Mouse (Mus musculus): Measurements from ENCODE around the gene Snhg11. TPM values are rescaled to one million over a fixed set of nuclear protein-coding genes. Genes with fewer than 3 reads are reported as not detected.

The Snhg11 gene
- total and polyA plus RNA-seq, 3 experiments, result 0.06 TPM; not detected in 2

DNA sequence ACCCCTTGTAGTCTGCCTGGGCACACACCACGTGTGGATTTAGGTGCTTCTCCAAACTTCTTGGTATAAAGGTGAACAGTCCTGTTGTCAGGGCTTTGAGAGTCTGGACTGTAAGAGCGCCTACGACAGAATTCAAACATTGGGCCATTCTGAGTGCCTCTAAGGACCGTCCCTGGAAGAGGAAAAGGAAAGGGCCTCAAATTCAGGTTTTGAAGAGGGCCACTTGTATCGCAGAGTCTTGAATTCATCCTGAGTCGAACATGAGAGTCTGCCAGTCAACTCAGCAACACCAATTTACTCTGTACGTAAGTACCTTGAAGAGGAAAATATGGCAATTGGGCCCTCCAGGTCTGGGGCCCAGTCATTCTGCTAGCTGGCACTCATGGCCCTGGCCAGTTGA is 27.5 kb downstream of the Snhg11 start:
- H3K9ac ChIP-seq (ENCODE audit: control insufficient read depth, low read depth, low read length, poor library complexity, severe bottlenecking), result no peak overlapping the region
- H3K27me3 ChIP-seq (ENCODE audit: control insufficient read depth in 1 of 2, insufficient read depth in 2 of 2, low read length in 2 of 2), result peaks cover 3 to 9% of the 10 kb centered on the region in 2 experiments
- no peaks in the 10 kb centered on the region for H3K79me2 ChIP-seq (ENCODE audit: control insufficient read depth, insufficient read depth, low read length, poor library complexity)
- no peaks in the 10 kb centered on the region for H3K9me3 ChIP-seq (replicated peaks; ENCODE audit: insufficient read depth, low read length)
- TF ChIP-seq GATA1 (IDR thresholded peaks at IDR 0.05; ENCODE audit: low read depth, low read length), result no peak
- TF ChIP-seq USF2 (IDR thresholded peaks at IDR 0.05; ENCODE audit: borderline replicate concordance in 1 of 2, insufficient read depth in 1 of 2, low read depth in 1 of 2, low read length in 2 of 2), result no peak
- TF ChIP-seq KAT2A (conservative IDR thresholded peaks at IDR 0.05; ENCODE audit: low read depth, low read length), result no peak
- no peak for TF ChIP-seq SIN3A (IDR thresholded peaks at IDR 0.05; ENCODE audit: low read length)
- H3K27ac ChIP-seq (ENCODE audit: control insufficient read depth, low read depth, low read length), result no peak overlapping the region
- no peaks in the 10 kb centered on the region for H3K4me1 ChIP-seq (ENCODE audit: control insufficient read depth in 1 of 2, insufficient read depth in 2 of 2, low read length in 2 of 2)
- DNase-seq (ENCODE audit: low read depth, low spot score), result no peak
- H3K4me3 ChIP-seq (ENCODE audit: control insufficient read depth in 1 of 2, insufficient read depth in 1 of 2, low read depth in 2 of 2, low read length in 2 of 2), result no peak overlapping the region
- H3K36me3 ChIP-seq (ENCODE audit: control insufficient read depth in 1 of 2, insufficient read depth in 2 of 2, low read length in 2 of 2), result no peaks in the 10 kb centered on the region

DNA sequence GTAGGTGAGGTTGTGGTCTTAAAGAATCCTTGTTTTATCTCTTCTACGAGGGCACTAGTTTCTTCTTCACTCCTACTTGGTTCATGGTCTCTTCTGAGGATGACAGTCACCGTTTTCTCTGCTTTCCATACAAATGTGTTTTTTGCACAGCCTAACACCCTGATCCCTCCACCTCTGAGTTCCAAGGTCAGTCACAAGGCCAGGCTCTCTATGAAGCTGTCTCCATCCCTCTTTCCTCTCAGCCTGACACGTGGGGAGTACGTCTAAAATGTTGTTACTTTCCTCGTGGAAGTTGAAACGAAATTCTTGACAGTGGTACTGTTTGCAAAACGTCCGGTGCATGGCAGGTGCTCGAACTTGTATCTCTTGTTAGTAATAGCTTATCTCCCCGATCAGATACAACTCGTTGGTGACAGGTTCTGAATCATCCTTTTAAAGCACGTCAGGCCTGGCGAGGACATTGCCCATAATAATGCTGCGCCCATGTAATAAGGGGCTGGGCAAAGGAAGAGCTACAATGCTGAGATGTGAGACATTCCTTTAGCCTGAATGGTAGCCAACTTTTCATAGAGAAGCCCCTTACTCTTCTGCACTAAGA is 33.7 kb downstream of the Snhg11 start:
- peaks cover 25% of the 10 kb centered on the region for H3K79me2 ChIP-seq (ENCODE audit: control insufficient read depth, insufficient read depth, low read length, poor library complexity)
- TF ChIP-seq TAL1 (IDR thresholded peaks at IDR 0.05; ENCODE audit: low read length) (no peak), GATA1 (IDR thresholded peaks at IDR 0.05; ENCODE audit: low read depth, low read length) (peak; percentile 53)
- no peaks in the 10 kb centered on the region for H3K9me3 ChIP-seq (replicated peaks; ENCODE audit: insufficient read depth, low read length)
- peaks cover 3% of the 10 kb centered on the region in 2 experiments for H3K27me3 ChIP-seq (ENCODE audit: control insufficient read depth in 1 of 2, insufficient read depth in 2 of 2, low read length in 2 of 2)
- peak overlapping the region; percentile 56 for H3K9ac ChIP-seq (ENCODE audit: control insufficient read depth, low read depth, low read length, poor library complexity, severe bottlenecking)
- peak overlapping the region; percentile 62 to 68 for H3K4me3 ChIP-seq (ENCODE audit: control insufficient read depth in 1 of 2, insufficient read depth in 1 of 2, low read depth in 2 of 2, low read length in 2 of 2)
- DNase-seq (ENCODE audit: low read depth, low spot score), result no peak
- H3K27ac ChIP-seq (ENCODE audit: control insufficient read depth, low read depth, low read length), result no peak overlapping the region
- peaks cover 0 to 34% of the 10 kb centered on the region in 2 experiments; a peak in 2 of 4 replicates for H3K36me3 ChIP-seq (ENCODE audit: control insufficient read depth in 1 of 2, insufficient read depth in 2 of 2, low read length in 2 of 2)
- H3K4me1 ChIP-seq (ENCODE audit: control insufficient read depth in 1 of 2, insufficient read depth in 2 of 2, low read length in 2 of 2), result peaks cover 11 to 22% of the 10 kb centered on the region in 2 experiments

DNA sequence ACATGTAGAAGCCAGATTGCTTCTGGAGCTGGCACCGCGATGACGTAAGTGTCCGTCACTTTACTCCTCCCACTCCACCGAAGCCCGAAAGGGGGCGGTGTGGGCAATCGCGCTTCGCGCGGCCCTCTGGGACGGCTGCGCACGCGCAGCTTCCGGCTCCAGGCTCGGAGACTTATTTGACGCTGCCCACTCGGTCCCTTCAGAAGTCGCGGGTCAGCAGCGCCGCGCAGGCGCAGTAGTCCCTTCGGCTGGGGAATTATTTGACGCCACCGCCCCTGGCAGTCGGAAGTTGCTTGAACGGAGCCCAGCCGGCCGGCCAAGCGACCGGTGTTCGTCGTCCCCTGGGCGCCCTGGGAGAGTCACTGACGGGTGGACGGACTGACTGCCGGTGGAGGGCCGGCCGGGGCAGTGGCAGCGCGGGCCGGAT is 34.2 kb downstream of the Snhg11 start, which contains the start of gene Ralgapb:
TSS of gene Ralgapb (plus strand) at position 254 of the 427 bp plus-strand sequence.
- Histone ChIP-seq H3K4me3 (ENCODE audit: control insufficient read depth in 1 of 2, insufficient read depth in 1 of 2, low read depth in 2 of 2, low read length in 2 of 2) (peak within 1 kb of the TSS; percentile 85 to 91), H3K9ac (ENCODE audit: control insufficient read depth, low read depth, low read length, poor library complexity, severe bottlenecking) (peak within 1 kb of the TSS; percentile 98), H3K9me3 (replicated peaks; ENCODE audit: insufficient read depth, low read length) (no peaks in the 10 kb centered on the region), H3K36me3 (ENCODE audit: control insufficient read depth in 1 of 2, insufficient read depth in 2 of 2, low read length in 2 of 2) (peaks cover 0 to 39% of the 10 kb centered on the region in 2 experiments; a peak in 2 of 4 replicates), H3K4me1 (ENCODE audit: control insufficient read depth in 1 of 2, insufficient read depth in 2 of 2, low read length in 2 of 2) (peaks cover 17 to 22% of the 10 kb centered on the region in 2 experiments), H3K27ac (ENCODE audit: control insufficient read depth, low read depth, low read length) (peak within 1 kb of the TSS; percentile 65; the same call in 1 of the 2 replicates), H3K79me2 (ENCODE audit: control insufficient read depth, insufficient read depth, low read length, poor library complexity) (peaks cover 29% of the 10 kb centered on the region), H3K27me3 (ENCODE audit: control insufficient read depth in 1 of 2, insufficient read depth in 2 of 2, low read length in 2 of 2) (peaks cover 0 to under 1% of the 10 kb centered on the region in 2 experiments)
- DNase-seq (ENCODE audit: low read depth, low spot score), result peak; percentile 98
- TF ChIP-seq POLR2A (IDR thresholded peaks at IDR 0.05; ENCODE audit: control insufficient read depth in 1 of 2, insufficient read depth in 1 of 2, low read depth in 1 of 2, low read length in 2 of 2, poor library complexity in 1 of 2) (peak; percentile 58 to 77; a peak in 2 of 4 replicates), UBTF (IDR thresholded peaks at IDR 0.05; ENCODE audit: borderline replicate concordance, insufficient read depth, low read depth, low read length) (no peak), MAZ (IDR thresholded peaks at IDR 0.05; ENCODE audit: low read depth, low read length) (peak; percentile 63; the same call in 1 of the 2 replicates), GATA1 (IDR thresholded peaks at IDR 0.05; ENCODE audit: low read depth, low read length) (no peak), MEF2A (IDR thresholded peaks at IDR 0.05; ENCODE audit: extremely low read depth, insufficient replicate concordance, low read depth, low read length, poor library complexity, severe bottlenecking) (no peak), HCFC1 (IDR thresholded peaks at IDR 0.05; ENCODE audit: low read depth, low read length) (peak; percentile 99), ZMIZ1 (IDR thresholded peaks at IDR 0.05; ENCODE audit: low read depth, low read length) (peak; percentile 49; the same call in 1 of the 2 replicates), KAT2A (conservative IDR thresholded peaks at IDR 0.05; ENCODE audit: low read depth, low read length) (peak; percentile 95), ZNF384 (IDR thresholded peaks at IDR 0.05; ENCODE audit: low read depth, low read length) (no peak), TAL1 (IDR thresholded peaks at IDR 0.05; ENCODE audit: low read length) (no peak), TBP (IDR thresholded peaks at IDR 0.05; ENCODE audit: low read depth, low read length) (no peak), EP300 (IDR thresholded peaks at IDR 0.05; ENCODE audit: low read depth in 1 of 2, low read length in 2 of 2) (no peak; a peak in 1 of 4 replicates), MXI1 (IDR thresholded peaks at IDR 0.05; ENCODE audit: low read depth, low read length) (peak; percentile 82; the same call in 1 of the 2 replicates), MAX (IDR thresholded peaks at IDR 0.05; ENCODE audit: low read length) (peak; percentile 48), GABPA (IDR thresholded peaks at IDR 0.05; ENCODE audit: low read depth, low read length) (no peak), MAFK (IDR thresholded peaks at IDR 0.05; ENCODE audit: borderline replicate concordance, low read depth, low read length) (no peak), MYC (IDR thresholded peaks at IDR 0.05; ENCODE audit: low read depth, low read length) (peak; percentile 77; the same call in 1 of the 2 replicates), SMC3 (IDR thresholded peaks at IDR 0.05; ENCODE audit: low read depth, low read length) (no peak), CTCF (IDR thresholded peaks at IDR 0.05 in 2 of 3, conservative IDR thresholded peaks at IDR 0.05 in 1 of 3; ENCODE audit: control insufficient read depth in 1 of 3, insufficient read depth in 1 of 3, low read depth in 2 of 3, low read length in 3 of 3, poor library complexity in 1 of 3, severe bottlenecking in 1 of 3) (peak; percentile 42 to 73 (median 68); a peak in 5 of 6 replicates), ETS1 (IDR thresholded peaks at IDR 0.05; ENCODE audit: low read depth, low read length) (no peak), TCF12 (IDR thresholded peaks at IDR 0.05; ENCODE audit: low read depth, low read length) (peak; percentile 43; the same call in 1 of the 2 replicates)
